Mouse (Mus musculus): ENCODE measurements around the gene Dpp9. TPM values are rescaled to one million over a fixed set of nuclear protein-coding genes. Genes with fewer than 3 reads are reported as not detected.
A peak's percentile ranks its signal among the peaks of the same experiment; 100 is the strongest.
"Not testable (repeated sequence)": the region's sequence is repeated elsewhere in the genome, so short reads cannot be mapped to it uniquely, and the experiment has no call there.

The Dpp9 gene
- 44.5 and 44.8 TPM in 2 replicates for polyA plus RNA-seq (2016; fragmentation: Nextera tagmentation; extraction: Ambion mirVana)

GRCm38 (mm10) chr17:56218377-56219191 lies at the start of gene Dpp9:
Dpp9 (minus strand) TSS chr17:56218905.
- no peaks in the 10 kb centered on the region for H3K27me3 ChIP-seq (ENCODE audit: low read depth, poor library complexity, severe bottlenecking)
- peak within 1 kb of the TSS; percentile 92 for H3K27ac ChIP-seq
- under 1% methylated on average over 73 of the region's 78 CpGs for WGBS
- peak within 1 kb of the TSS; percentile 93 for H3K4me3 ChIP-seq
- peaks cover 17% of the 10 kb centered on the region for H3K36me3 ChIP-seq
- peaks cover 31% of the 10 kb centered on the region for H3K4me1 ChIP-seq
- peak; percentile 91 for DNase-seq (ENCODE audit: low spot score)
- no peaks in the 10 kb centered on the region for H3K9me3 ChIP-seq (replicated peaks)

- Histone ChIP-seq H3K36me3 (peaks cover 46% of the 10 kb centered on the region), H3K9me3 (replicated peaks) (no peaks in the 10 kb centered on the region), H3K27ac (no peak overlapping the region), H3K4me1 (peaks cover 9% of the 10 kb centered on the region), H3K27me3 (ENCODE audit: low read depth, poor library complexity, severe bottlenecking) (no peaks in the 10 kb centered on the region), H3K4me3 (no peak overlapping the region)
- no peak for DNase-seq (ENCODE audit: low spot score)
- WGBS: 64% methylated on average over 3 of the region's 3 CpGs
Measured at GRCm38 (mm10) chr17:56266271-56266670, 47.6 kb upstream of the Dpp9 start.

- 97% methylated on average over 3 of the region's 3 CpGs for WGBS
- Histone ChIP-seq H3K27me3 (ENCODE audit: low read depth, poor library complexity, severe bottlenecking) (no peaks in the 10 kb centered on the region), H3K4me1 (peaks cover 12% of the 10 kb centered on the region), H3K4me3 (no peak overlapping the region), H3K27ac (no peak overlapping the region), H3K9me3 (replicated peaks) (no peaks in the 10 kb centered on the region), H3K36me3 (peaks cover 46% of the 10 kb centered on the region)
- DNase-seq (ENCODE audit: low spot score): no peak
Measured at GRCm38 (mm10) chr17:56265869-56266268, 47.2 kb upstream of the Dpp9 start.

- no peak for DNase-seq (ENCODE audit: low spot score)
- Histone ChIP-seq H3K4me1 (peaks cover 15% of the 10 kb centered on the region), H3K27ac (no peak overlapping the region), H3K36me3 (peaks cover 46% of the 10 kb centered on the region), H3K27me3 (ENCODE audit: low read depth, poor library complexity, severe bottlenecking) (no peaks in the 10 kb centered on the region), H3K9me3 (replicated peaks) (no peaks in the 10 kb centered on the region), H3K4me3 (no peak overlapping the region)
- 93% methylated on average over 4 of the region's 4 CpGs for WGBS
Measured at GRCm38 (mm10) chr17:56265011-56265410, 46.3 kb upstream of the Dpp9 start.

GRCm38 (mm10) chr17:56264020-56264419 lies 45.3 kb upstream of the Dpp9 start:
- Histone ChIP-seq H3K27me3 (ENCODE audit: low read depth, poor library complexity, severe bottlenecking) (no peaks in the 10 kb centered on the region), H3K4me1 (peaks cover 15% of the 10 kb centered on the region), H3K27ac (no peak overlapping the region), H3K36me3 (peaks cover 52% of the 10 kb centered on the region), H3K4me3 (no peak overlapping the region), H3K9me3 (replicated peaks) (no peaks in the 10 kb centered on the region)
- 25% methylated on average over 8 of the region's 8 CpGs for WGBS
- DNase-seq (ENCODE audit: low spot score): peak; percentile 70

GRCm38 (mm10) chr17:56262645-56263094 lies 44.0 kb upstream of the Dpp9 start:
- Histone ChIP-seq H3K4me1 (peaks cover 29% of the 10 kb centered on the region), H3K27ac (no peak overlapping the region)

GRCm38 (mm10) chr17:56261166-56261565 lies 42.5 kb upstream of the Dpp9 start:
- no peaks in the 10 kb centered on the region for H3K27me3 ChIP-seq (ENCODE audit: low read depth, poor library complexity, severe bottlenecking)
- 88% methylated on average over 3 of the region's 3 CpGs for WGBS
- no peak overlapping the region for H3K27ac ChIP-seq
- peaks cover 67% of the 10 kb centered on the region for H3K36me3 ChIP-seq
- H3K4me3 ChIP-seq: no peak overlapping the region
- DNase-seq (ENCODE audit: low spot score): no peak
- no peaks in the 10 kb centered on the region for H3K9me3 ChIP-seq (replicated peaks)
- H3K4me1 ChIP-seq: peaks cover 35% of the 10 kb centered on the region

More at GRCm38 (mm10) chr17:56262645-56263094, 44.0 kb upstream of the Dpp9 start:
- DNase-seq (ENCODE audit: low spot score): no peak
- no peaks in the 10 kb centered on the region for H3K27me3 ChIP-seq (ENCODE audit: low read depth, poor library complexity, severe bottlenecking)
- WGBS: 88% methylated on average over 3 of the region's 3 CpGs
- peaks cover 66% of the 10 kb centered on the region for H3K36me3 ChIP-seq
- no peaks in the 10 kb centered on the region for H3K9me3 ChIP-seq (replicated peaks)
- no peak overlapping the region for H3K4me3 ChIP-seq

- no peak overlapping the region for H3K4me3 ChIP-seq
- H3K9me3 ChIP-seq (replicated peaks): no peaks in the 10 kb centered on the region
- H3K27ac ChIP-seq: no peak overlapping the region
- H3K36me3 ChIP-seq: peaks cover 58% of the 10 kb centered on the region
- WGBS: 91% methylated on average over 10 of the region's 10 CpGs
- peaks cover 35% of the 10 kb centered on the region for H3K4me1 ChIP-seq
- H3K27me3 ChIP-seq (ENCODE audit: low read depth, poor library complexity, severe bottlenecking): no peaks in the 10 kb centered on the region
- no peak for DNase-seq (ENCODE audit: low spot score)
Measured at GRCm38 (mm10) chr17:56259301-56260037, 40.8 kb upstream of the Dpp9 start.

GRCm38 (mm10) chr17:56258812-56259211 lies 40.1 kb upstream of the Dpp9 start:
- DNase-seq (ENCODE audit: low spot score); H3K9me3 ChIP-seq (replicated peaks); H3K27ac ChIP-seq; H3K27me3 ChIP-seq (ENCODE audit: low read depth, poor library complexity, severe bottlenecking); H3K4me3 ChIP-seq: not testable (repeated sequence)
- H3K36me3 ChIP-seq: peaks cover 58% of the 10 kb centered on the region
- peaks cover 35% of the 10 kb centered on the region for H3K4me1 ChIP-seq
- 83% methylated on average over 2 of the region's 2 CpGs for WGBS

- DNase-seq (ENCODE audit: low spot score); H3K9me3 ChIP-seq (replicated peaks); H3K27me3 ChIP-seq (ENCODE audit: low read depth, poor library complexity, severe bottlenecking); H3K4me3 ChIP-seq; H3K27ac ChIP-seq: not testable (repeated sequence)
- H3K4me1 ChIP-seq: peaks cover 35% of the 10 kb centered on the region
- WGBS: 94% methylated on average over 19 of the region's 19 CpGs
- peaks cover 57% of the 10 kb centered on the region for H3K36me3 ChIP-seq
Measured at GRCm38 (mm10) chr17:56258269-56258668, 39.6 kb upstream of the Dpp9 start.

GRCm38 (mm10) chr17:56257181-56257894 lies 38.6 kb upstream of the Dpp9 start:
- peak overlapping the region; percentile 68 for H3K27ac ChIP-seq
- no peak for DNase-seq (ENCODE audit: low spot score)
- peaks cover 48% of the 10 kb centered on the region for H3K36me3 ChIP-seq
- H3K4me1 ChIP-seq: peaks cover 35% of the 10 kb centered on the region
- no peaks in the 10 kb centered on the region for H3K9me3 ChIP-seq (replicated peaks)
- 11% methylated on average over 57 of the region's 58 CpGs for WGBS
- peak overlapping the region; percentile 72 for H3K4me3 ChIP-seq
- H3K27me3 ChIP-seq (ENCODE audit: low read depth, poor library complexity, severe bottlenecking): no peaks in the 10 kb centered on the region

GRCm38 (mm10) chr17:56256239-56256881 lies 37.7 kb upstream of the Dpp9 start, which contains the start of gene Fem1a:
Fem1a (plus strand) TSS chr17:56256810.
- peak within 1 kb of the TSS; percentile 81 for H3K27ac ChIP-seq
- no peaks in the 10 kb centered on the region for H3K9me3 ChIP-seq (replicated peaks)
- peak; percentile 88 for DNase-seq (ENCODE audit: low spot score)
- H3K36me3 ChIP-seq: peaks cover 38% of the 10 kb centered on the region
- H3K27me3 ChIP-seq (ENCODE audit: low read depth, poor library complexity, severe bottlenecking): no peaks in the 10 kb centered on the region
- H3K4me3 ChIP-seq: peak within 1 kb of the TSS; percentile 72
- H3K4me1 ChIP-seq: peaks cover 36% of the 10 kb centered on the region
- under 1% methylated on average over 28 of the region's 28 CpGs for WGBS
